Mouse (Mus musculus) cerebellum, adult 2 months (tissue): ENCODE measurements around the gene Plin5. TPM values are rescaled to one million over a fixed set of nuclear protein-coding genes. Genes with fewer than 3 reads are reported as not detected.

Experiments
- DNase-seq, 2 experiments: peaks; one replicate each; pipeline ENCODE4 v3.0.0; 2021
- H3K27ac ChIP-seq: fragments of 200-500 bp; 2 replicates; pipeline ENCODE4 v1.5.1; 2012; ENCODE audit warnings: low read length, control low read depth, inconsistent platforms; ENCODE audit not compliant: insufficient read depth
- H3K27me3 ChIP-seq: fragments of 200-500 bp; 2 replicates; pipeline ENCODE4 v1.6.1; 2012; ENCODE audit warnings: inconsistent platforms, mild to moderate bottlenecking, low read length, moderate library complexity; ENCODE audit not compliant: control insufficient read depth, insufficient read depth
- H3K4me1 ChIP-seq: fragments of 200-500 bp; 2 replicates; pipeline ENCODE4 v1.6.1; 2011; ENCODE audit warnings: low read length; ENCODE audit not compliant: control insufficient read depth, insufficient read depth
- H3K4me3 ChIP-seq: fragments of 200-500 bp; replicated peaks from 2 replicates; pipeline ENCODE3; 2011; ENCODE audit warnings: mild to moderate bottlenecking, low read depth, low read length, control low read depth; ENCODE audit not compliant: insufficient read depth
- CTCF ChIP-seq: fragments of 200-500 bp; IDR thresholded peaks from 2 replicates; pipeline ENCODE4 v1.5.1; 2011; ENCODE audit warnings: low read depth, mild to moderate bottlenecking, control low read depth, low read length, moderate library complexity, borderline replicate concordance; ENCODE audit not compliant: insufficient read depth
- POLR2A ChIP-seq: fragments of 200-500 bp; IDR thresholded peaks from 2 replicates; pipeline ENCODE4 v1.6.1; 2011; ENCODE audit warnings: low read length, control low read depth, borderline replicate concordance; ENCODE audit not compliant: insufficient read depth
- WGBS: fragments of 180-500 bp; shearing (Covaris S2); methylation state at CpG from one replicate; pipeline ENCODE4 v1.1.7; 2018; 5-methylcytosine and 5-hydroxymethylcytosine counted together
- polyA plus RNA-seq: library from polyadenylated mRNA; depleted of rRNA; stranded (reverse); fragments of >200 nt; gene quantifications from 2 replicates; pipeline ENCODE4 v1.2.3, GENCODE M21; 2012

Gene Plin5
- polyA plus RNA-seq, 1 experiment = 0.38 TPM

DNA sequence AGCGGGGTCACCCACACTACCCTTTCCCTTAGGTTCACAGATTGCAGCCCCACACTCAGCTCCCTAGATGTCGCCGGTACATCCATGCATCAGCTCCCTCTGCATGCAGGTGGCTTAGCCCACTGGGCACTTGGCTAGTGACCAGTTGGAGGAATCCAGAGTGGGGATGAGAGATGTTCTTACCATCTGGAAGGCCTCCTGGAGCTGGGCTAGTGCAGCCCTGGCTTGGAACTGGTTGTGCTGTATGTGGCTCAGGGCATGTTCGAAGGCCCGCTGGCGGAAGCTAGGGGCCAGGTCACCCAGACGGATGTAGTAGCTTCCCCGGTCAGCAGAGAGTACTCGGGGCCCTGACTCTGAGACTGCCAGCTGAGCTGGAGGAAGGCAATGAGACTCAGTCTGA lies 14.5 kb downstream of the Plin5 start:
- 81% methylated on average over 9 of the region's 9 CpGs for WGBS
- TF ChIP-seq POLR2A (no peak), CTCF (no peak)
- H3K4me3 ChIP-seq = no peak overlapping the region

DNA sequence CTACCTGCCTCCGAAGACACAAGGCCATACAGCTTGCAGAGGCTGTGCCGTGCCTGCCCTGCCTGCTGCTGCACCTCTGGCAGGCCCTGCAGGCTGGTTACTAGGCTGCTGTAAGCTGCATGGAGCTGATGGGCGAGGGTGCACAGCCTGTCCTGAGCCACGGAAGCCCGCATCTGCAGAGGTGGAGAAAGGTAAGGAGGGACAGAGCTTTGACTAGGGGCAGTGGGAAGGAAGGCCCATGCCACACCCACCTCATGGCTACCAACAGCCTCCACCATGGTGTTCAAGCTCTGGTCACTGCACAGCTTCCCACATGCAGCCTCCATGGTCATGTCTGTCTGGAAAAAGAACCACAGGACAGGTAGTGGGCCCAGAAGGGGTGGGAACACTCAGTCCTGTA lies 15.2 kb downstream of the Plin5 start:
- H3K27ac ChIP-seq = no peak overlapping the region
- no peak for DNase-seq
- no peaks in the 10 kb centered on the region for H3K27me3 ChIP-seq
- 90% methylated on average over 5 of the region's 5 CpGs for WGBS
- TF ChIP-seq POLR2A (no peak), CTCF (no peak)
- H3K4me1 ChIP-seq = no peaks in the 10 kb centered on the region
- no peak overlapping the region for H3K4me3 ChIP-seq

More for the DNA sequence above, 14.5 kb downstream of the Plin5 start:
- Histone ChIP-seq H3K27ac (no peak overlapping the region), H3K4me1 (no peaks in the 10 kb centered on the region), H3K27me3 (no peaks in the 10 kb centered on the region)
- DNase-seq = no peak

DNA sequence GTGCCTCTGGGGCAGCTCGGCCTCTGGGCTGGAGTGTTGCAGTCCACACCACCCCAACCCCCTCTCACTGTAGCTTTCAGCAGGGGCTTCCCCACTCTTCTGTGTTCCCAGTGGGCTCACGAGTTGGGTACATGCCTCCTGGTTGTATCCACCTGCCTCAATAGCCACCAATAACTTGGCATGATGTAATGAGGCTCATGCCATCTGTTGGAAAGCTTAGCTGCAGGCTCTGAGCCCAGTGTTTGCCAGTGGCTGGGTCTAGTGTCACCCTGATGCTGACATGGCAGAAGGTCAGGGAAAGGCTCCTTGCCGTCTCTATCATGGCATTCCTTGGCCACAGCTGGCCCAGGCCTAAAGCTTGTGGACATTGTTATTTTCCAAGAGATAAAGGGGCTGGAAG lies 16.6 kb downstream of the Plin5 start:
- Histone ChIP-seq H3K27ac (no peak overlapping the region), H3K4me1 (no peaks in the 10 kb centered on the region), H3K4me3 (no peak overlapping the region), H3K27me3 (no peaks in the 10 kb centered on the region)
- no peak for TF ChIP-seq CTCF
- no peak for TF ChIP-seq POLR2A
- 44% methylated on average over 3 of the region's 3 CpGs for WGBS
- no peak for DNase-seq

DNA sequence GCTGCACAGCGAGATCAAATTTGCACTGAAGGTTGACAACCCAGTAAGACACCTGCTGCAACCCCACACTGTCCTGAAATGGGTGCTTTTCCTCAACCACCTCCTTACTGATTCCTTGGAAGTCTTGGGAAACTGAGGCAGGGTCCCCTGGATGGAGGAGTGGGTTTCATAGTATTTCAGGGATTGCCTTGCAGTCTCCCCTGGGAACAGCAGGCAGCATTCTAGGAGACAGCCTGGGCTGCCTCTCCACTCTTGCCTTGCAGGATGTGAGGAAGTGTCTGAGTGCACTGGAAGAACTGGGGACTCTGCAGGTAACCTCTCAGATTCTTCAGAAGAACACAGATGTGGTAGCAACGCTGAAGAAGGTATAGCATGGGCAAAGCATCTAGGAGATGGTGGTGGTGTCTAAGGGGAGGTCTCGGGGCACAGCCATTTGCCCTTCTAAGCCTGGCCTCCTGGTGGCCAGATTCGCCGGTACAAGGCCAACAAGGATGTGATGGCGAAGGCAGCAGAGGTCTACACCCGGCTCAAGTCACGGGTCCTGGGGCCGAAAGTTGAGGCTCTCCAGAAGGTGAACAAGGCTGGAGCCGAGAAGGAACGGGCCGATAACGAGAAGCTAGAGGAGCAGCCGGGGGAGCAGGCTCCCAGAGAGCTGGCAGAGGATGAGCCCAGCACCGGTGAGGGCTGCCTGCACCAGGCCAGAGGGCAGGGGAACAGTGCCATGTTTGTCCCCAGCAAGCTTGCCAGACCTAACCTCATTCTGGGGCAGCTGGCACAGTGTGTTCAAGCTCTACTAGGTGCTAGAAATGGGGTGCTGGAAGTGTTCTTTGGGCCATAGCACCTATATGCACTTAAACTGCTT lies 18.5 kb downstream of the Plin5 start:
- Histone ChIP-seq H3K27ac (no peak overlapping the region), H3K4me1 (no peaks in the 10 kb centered on the region), H3K27me3 (no peaks in the 10 kb centered on the region), H3K4me3 (no peak overlapping the region)
- WGBS = 85% methylated on average over 15 of the region's 15 CpGs
- DNase-seq = no peak
- TF ChIP-seq CTCF = no peak
- TF ChIP-seq POLR2A = no peak

DNA sequence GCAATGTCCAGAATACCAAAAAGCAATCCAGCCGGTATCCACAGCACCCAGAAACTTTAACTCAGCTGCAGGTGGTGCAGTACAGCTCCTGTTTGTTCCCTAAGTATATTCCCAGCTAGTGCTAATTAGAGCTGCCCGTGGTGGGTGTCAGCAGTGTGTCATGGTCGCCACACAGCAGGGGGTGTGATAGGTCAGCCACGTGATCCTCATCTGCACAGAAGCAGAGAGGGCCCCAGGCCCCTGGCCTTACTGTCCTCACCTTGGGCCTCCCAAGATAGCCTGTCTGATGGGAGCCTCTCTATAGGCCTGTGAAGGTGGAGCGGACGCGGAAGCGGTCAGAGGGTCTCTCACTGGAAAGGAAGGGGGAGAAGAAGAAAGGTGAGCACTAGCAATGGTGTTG lies 19.2 kb downstream of the Plin5 start:
- TF ChIP-seq POLR2A (no peak), CTCF (no peak)
- Histone ChIP-seq H3K4me1 (no peaks in the 10 kb centered on the region), H3K27me3 (no peaks in the 10 kb centered on the region), H3K4me3 (no peak overlapping the region), H3K27ac (no peak overlapping the region)
- 82% methylated on average over 8 of the region's 8 CpGs for WGBS
- no peak for DNase-seq

DNA sequence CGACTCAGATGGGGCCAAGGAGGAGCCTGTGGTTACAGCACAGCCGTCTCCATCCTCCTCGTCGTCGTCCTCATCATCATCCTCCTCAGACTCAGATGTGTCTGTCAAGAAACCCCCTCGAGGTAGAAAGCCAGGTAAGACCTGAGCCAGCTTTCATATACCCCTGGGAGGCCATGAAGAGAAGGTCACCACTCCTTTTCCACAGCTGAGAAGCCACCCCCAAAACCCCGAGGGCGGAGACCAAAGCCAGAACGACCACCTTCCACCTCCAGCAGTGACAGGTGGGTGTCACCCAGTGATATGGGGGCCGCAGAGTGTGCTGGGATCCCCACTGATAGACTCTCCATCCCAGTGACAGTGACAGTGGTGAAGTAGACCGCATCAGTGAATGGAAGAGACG lies 20.5 kb downstream of the Plin5 start:
- no peak for DNase-seq
- 90% methylated on average over 12 of the region's 12 CpGs for WGBS
- Histone ChIP-seq H3K27me3 (no peaks in the 10 kb centered on the region), H3K27ac (no peak overlapping the region), H3K4me1 (no peaks in the 10 kb centered on the region), H3K4me3 (no peak overlapping the region)
- TF ChIP-seq CTCF (no peak), POLR2A (no peak)

DNA sequence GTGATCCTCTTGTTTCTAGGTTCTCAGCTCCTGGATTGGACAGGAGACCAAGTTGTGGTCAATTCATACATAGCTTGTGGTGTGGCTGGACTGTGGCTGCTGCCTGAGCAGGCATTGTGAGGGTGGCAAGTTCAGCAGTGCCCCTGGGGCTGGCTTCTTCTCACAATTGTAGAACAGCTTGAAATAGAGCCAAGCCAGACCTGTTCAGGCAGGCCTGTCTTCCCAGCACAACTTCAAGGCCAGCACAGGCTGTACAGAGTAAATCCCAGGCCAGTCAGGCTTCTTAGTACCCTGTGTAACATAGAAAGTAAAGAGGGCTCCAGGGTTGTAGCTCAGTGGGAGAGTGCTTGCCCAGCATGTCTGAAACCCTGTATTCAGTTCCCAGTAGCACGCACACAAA lies 24.6 kb downstream of the Plin5 start:
- no peak overlapping the region for H3K27ac ChIP-seq

DNA sequence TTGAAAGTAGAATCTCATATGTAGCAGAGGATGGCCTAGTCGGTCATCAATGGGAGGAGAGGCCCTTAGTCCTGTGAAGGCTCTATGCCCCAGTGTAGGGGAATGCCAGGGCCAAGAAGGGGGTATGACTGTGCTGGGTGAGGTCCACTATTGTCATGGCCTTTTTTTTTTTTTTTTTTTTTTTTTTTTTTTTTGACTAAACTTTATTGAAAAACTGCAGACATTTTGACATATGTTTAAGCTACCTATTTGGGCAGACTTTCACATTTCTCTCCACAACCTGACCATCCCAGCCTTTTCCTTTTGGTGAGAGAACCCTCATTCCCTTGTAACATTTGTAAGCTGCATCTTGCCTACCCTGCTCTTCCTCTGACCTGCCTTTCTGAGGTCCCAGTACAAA lies 25.1 kb downstream of the Plin5 start:
- no peaks in the 10 kb centered on the region for H3K4me1 ChIP-seq
- no peak for DNase-seq
- no peak for TF ChIP-seq POLR2A
- TF ChIP-seq CTCF = no peak
- 92% methylated on average over 1 of the region's 1 CpGs for WGBS
- no peak overlapping the region for H3K4me3 ChIP-seq
- no peak overlapping the region for H3K27ac ChIP-seq
- H3K27me3 ChIP-seq = no peaks in the 10 kb centered on the region

More for the DNA sequence above, 24.6 kb downstream of the Plin5 start:
- Histone ChIP-seq H3K4me3 (no peak overlapping the region), H3K27me3 (no peaks in the 10 kb centered on the region), H3K4me1 (no peaks in the 10 kb centered on the region)
- 91% methylated on average over 1 of the region's 1 CpGs for WGBS
- no peak for DNase-seq
- TF ChIP-seq CTCF = no peak
- TF ChIP-seq POLR2A = no peak
